Mouse (Mus musculus) NIH3T3 (cell line): ENCODE measurements around the gene Gramd1b.

ENCODE experiments used
- DNase-seq: peaks from one replicate; pipeline ENCODE4 v3.0.0-alpha.2; 2012; ENCODE audit warnings: low read depth

Gramd1b gene

GRCm38 (mm10) chr9:40268748-40269102 is 262.5 kb downstream of the Gramd1b start:
- DNase-seq = no peak

GRCm38 (mm10) chr9:40268040-40268747 is 263.0 kb downstream of the Gramd1b start:
- no peak for DNase-seq

- no peak for DNase-seq
Observed at GRCm38 (mm10) chr9:40263874-40264273, 267.3 kb downstream of the Gramd1b start.

GRCm38 (mm10) chr9:40252459-40252858 is 278.7 kb downstream of the Gramd1b start:
- no peak for DNase-seq

DNA sequence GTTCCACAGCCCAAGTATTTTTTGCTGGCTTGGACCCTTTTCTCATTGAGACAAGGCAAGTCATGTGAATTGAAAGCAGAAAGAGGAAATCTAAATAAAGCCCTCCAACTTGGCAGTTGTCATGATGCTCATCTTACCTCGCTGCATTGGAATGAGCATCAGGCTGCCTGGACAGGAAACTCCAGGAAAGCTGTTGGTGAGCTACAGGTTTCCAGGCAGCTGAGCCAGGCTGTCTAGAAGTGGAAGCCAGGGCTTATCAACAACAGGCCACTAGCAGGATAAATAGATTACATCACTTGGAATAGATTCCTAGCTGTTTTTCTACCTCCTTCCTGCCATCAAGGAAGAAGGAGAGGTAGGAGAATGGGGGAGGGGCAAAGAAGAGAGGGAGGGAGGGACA is 282.1 kb downstream of the Gramd1b start:
- no peak for DNase-seq

GRCm38 (mm10) chr9:40246702-40247101 is 284.5 kb downstream of the Gramd1b start:
- no peak for DNase-seq

DNA sequence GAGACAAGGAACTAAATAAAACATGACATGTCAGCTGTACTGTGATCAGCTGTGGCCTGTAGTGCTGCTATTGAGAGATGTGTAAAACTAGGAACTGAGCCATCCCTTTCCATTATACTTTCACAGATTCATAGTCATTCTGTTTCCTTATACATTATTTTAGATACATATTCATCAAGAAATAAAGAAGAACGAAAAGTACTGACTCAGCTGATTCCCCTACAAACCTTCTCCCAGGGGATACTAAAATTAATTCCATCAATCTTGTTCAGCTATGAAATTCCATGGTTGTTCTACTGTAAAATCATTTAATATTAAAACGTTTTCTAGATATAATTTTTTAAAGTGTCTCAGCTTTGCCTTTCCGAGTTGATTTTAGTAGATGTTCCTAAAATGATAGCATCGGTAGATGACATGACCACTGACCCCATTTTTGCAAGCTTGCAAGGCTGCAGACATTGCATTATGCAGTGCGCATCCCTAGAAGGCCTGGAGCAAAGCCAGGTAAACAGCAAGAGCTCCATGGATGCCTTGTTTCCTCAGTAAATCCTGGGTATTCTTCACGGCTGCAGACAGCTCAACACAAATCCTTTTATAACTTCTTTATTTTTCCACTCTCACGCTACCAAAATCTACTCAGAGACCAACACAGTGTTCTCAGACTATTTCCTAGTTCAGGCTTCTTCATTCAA is 285.1 kb downstream of the Gramd1b start:
- DNase-seq = no peak

DNA sequence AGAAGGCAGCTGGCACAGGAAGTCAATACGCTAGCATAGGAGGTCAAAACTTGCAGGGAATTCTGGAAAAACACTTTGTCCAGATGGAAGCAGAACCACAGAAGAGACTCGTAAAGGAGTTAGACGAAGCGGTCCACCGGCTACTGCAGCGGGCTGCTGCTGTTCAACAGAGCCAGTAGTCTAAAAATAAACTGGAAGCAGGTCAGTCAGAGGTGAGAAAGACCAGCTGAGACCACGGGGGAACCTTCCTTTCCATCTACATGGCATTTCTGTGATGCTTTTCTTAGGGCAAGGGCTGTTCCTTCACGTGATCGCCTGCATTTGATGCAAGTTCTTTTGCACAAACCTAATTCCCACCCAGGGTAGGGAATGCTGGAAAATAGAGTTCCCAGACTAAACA is 285.7 kb downstream of the Gramd1b start:
- no peak for DNase-seq
